Mouse (Mus musculus) right cerebral cortex, postnatal 10 days (tissue): ENCODE measurements around the gene Myom1.

Source experiments
- DNase-seq, 2 experiments: peaks; one replicate each; pipeline ENCODE4 v3.0.0; 2021; ENCODE audit warnings: low spot score in 2 of 2

The Myom1 gene

GRCm38 (mm10) chr17:71102571-71103551 is 100.4 kb downstream of the Myom1 start:
- peak in 1 of 2 experiments; percentile 44 for DNase-seq

GRCm38 (mm10) chr17:71105297-71105696 is 102.9 kb downstream of the Myom1 start:
- no peak for DNase-seq

GRCm38 (mm10) chr17:71106250-71106649 is 103.8 kb downstream of the Myom1 start:
- no peak for DNase-seq

GRCm38 (mm10) chr17:71110753-71111265 is 108.4 kb downstream of the Myom1 start:
- no peak for DNase-seq

GRCm38 (mm10) chr17:71112689-71113088 is 110.3 kb downstream of the Myom1 start:
- DNase-seq: no peak

- no peak for DNase-seq
Measured at GRCm38 (mm10) chr17:71114282-71114681, 111.8 kb downstream of the Myom1 start.

- DNase-seq: no peak
Measured at GRCm38 (mm10) chr17:71117956-71118355, 115.5 kb downstream of the Myom1 start.

- no peak for DNase-seq
Measured at GRCm38 (mm10) chr17:71118607-71119006, 116.2 kb downstream of the Myom1 start.

- no peak for DNase-seq
Measured at GRCm38 (mm10) chr17:71120626-71121025, 118.2 kb downstream of the Myom1 start.

GRCm38 (mm10) chr17:71124061-71124670 is 121.7 kb downstream of the Myom1 start:
- DNase-seq: no peak

- no peak for DNase-seq
Measured at GRCm38 (mm10) chr17:71124674-71125073, 122.2 kb downstream of the Myom1 start.

- DNase-seq: peak; percentile 61 to 63
Measured at GRCm38 (mm10) chr17:71125519-71125918, 123.1 kb downstream of the Myom1 start.

GRCm38 (mm10) chr17:71126001-71126400 is 123.6 kb downstream of the Myom1 start:
- DNase-seq: no peak

- DNase-seq: peak in 1 of 2 experiments; percentile 44
Measured at GRCm38 (mm10) chr17:71127464-71128110, 125.2 kb downstream of the Myom1 start.

GRCm38 (mm10) chr17:71129489-71130261 is 127.2 kb downstream of the Myom1 start:
- DNase-seq: no peak

- no peak for DNase-seq
Measured at GRCm38 (mm10) chr17:71132221-71132620, 129.8 kb downstream of the Myom1 start.

GRCm38 (mm10) chr17:71132856-71133439 is 130.5 kb downstream of the Myom1 start:
- no peak for DNase-seq

- DNase-seq: no peak
Measured at GRCm38 (mm10) chr17:71134441-71134955, 132.1 kb downstream of the Myom1 start.

- no peak for DNase-seq
Measured at GRCm38 (mm10) chr17:71135108-71135507, 132.7 kb downstream of the Myom1 start.

- DNase-seq: no peak
Measured at GRCm38 (mm10) chr17:71135866-71136265, 133.4 kb downstream of the Myom1 start.
